Mouse (Mus musculus) midbrain, embryonic 16.5 days (tissue): ENCODE measurements at regions not wholly inside any gene's neighbourhood (a gene's known extent, or its start where the extent isn't known, plus 50 kb on each side); places are given as distances from the start of the nearest gene placed in this dataset.

Experiments
- ATAC-seq: fragments of 200-750 bp; cut with Nextera tagmentation; 2 replicates; pipeline ENCODE4 v1.8.0; 2017; ENCODE audit warnings: moderate TSS enrichment
- H3K27ac ChIP-seq: fragments of 300-500 bp; sonication (generic); 2 replicates; pipeline ENCODE4 v1.5.1; 2014; ENCODE audit warnings: mild to moderate bottlenecking, low read length, mixed read lengths
- H3K27me3 ChIP-seq: fragments of 300-500 bp; sonication (generic); 2 replicates; pipeline ENCODE4 v1.6.1; 2014; ENCODE audit warnings: low read depth, low read length, mixed read lengths; ENCODE audit not compliant: control insufficient read depth, insufficient read depth
- H3K36me3 ChIP-seq: fragments of 300-500 bp; sonication (generic); 2 replicates; pipeline ENCODE4 v1.6.1; 2014; ENCODE audit warnings: mild to moderate bottlenecking, low read length, moderate library complexity, mixed read lengths; ENCODE audit not compliant: control insufficient read depth, insufficient read depth
- H3K4me1 ChIP-seq: fragments of 300-500 bp; sonication (generic); 2 replicates; pipeline ENCODE4 v1.6.1; 2014; ENCODE audit warnings: mild to moderate bottlenecking, low read length, mixed read lengths; ENCODE audit not compliant: control insufficient read depth, insufficient read depth
- H3K4me2 ChIP-seq: fragments of 300-500 bp; sonication (generic); 2 replicates; pipeline ENCODE4 v1.6.1; 2014; ENCODE audit warnings: mild to moderate bottlenecking, low read length, mixed read lengths
- H3K4me3 ChIP-seq: fragments of 300-500 bp; sonication (generic); 2 replicates; pipeline ENCODE4 v1.5.1; 2014; ENCODE audit warnings: low read depth, mild to moderate bottlenecking, low read length, moderate library complexity, mixed read lengths
- H3K9ac ChIP-seq: fragments of 300-500 bp; sonication (generic); 2 replicates; pipeline ENCODE4 v1.6.1; 2014; ENCODE audit warnings: low read depth, low read length, mixed read lengths
- H3K9me3 ChIP-seq: fragments of 300-500 bp; sonication (generic); replicated peaks from 2 replicates; pipeline ENCODE4 v1.6.1; 2014; ENCODE audit warnings: mild to moderate bottlenecking, low read length, mixed read lengths; ENCODE audit not compliant: control insufficient read depth, poor library complexity, severe bottlenecking
- WGBS: fragments of 180-500 bp; shearing (Covaris S2); extraction: QIAGEN DNeasy Blood & Tissue Kit; methylation state at CpG from one replicate; pipeline ENCODE4 v1.1.7; 2014; 5-methylcytosine and 5-hydroxymethylcytosine counted together

DNA sequence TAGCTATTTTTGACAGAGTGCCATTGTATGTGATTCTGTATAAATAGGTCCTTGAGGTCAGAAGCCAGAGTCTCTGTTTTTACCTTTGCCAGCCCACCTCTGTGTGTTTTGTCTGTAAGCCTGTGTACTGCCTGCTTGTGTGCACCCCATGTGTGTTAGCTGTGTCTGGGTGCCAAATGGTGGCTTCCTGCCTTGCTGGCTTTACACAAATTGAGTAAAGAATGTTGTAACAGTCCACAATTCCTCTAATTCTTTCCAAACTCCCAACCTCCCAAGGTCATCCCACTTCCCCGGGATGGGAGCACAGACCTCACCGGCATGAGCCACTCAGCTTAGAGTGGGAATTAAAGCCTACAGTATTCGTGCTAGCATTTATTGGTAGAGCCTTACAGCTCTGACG, 125.5 kb upstream of the Slit3 start:
- Histone ChIP-seq H3K4me3 (no peak overlapping the region), H3K4me2 (no peak overlapping the region), H3K9me3 (no peaks in the 10 kb centered on the region), H3K36me3 (no peaks in the 10 kb centered on the region), H3K4me1 (no peaks in the 10 kb centered on the region), H3K27me3 (no peaks in the 10 kb centered on the region), H3K9ac (no peak overlapping the region), H3K27ac (no peak overlapping the region)
- WGBS = 83% methylated on average over 4 of the region's 4 CpGs
- ATAC-seq = no peak

DNA sequence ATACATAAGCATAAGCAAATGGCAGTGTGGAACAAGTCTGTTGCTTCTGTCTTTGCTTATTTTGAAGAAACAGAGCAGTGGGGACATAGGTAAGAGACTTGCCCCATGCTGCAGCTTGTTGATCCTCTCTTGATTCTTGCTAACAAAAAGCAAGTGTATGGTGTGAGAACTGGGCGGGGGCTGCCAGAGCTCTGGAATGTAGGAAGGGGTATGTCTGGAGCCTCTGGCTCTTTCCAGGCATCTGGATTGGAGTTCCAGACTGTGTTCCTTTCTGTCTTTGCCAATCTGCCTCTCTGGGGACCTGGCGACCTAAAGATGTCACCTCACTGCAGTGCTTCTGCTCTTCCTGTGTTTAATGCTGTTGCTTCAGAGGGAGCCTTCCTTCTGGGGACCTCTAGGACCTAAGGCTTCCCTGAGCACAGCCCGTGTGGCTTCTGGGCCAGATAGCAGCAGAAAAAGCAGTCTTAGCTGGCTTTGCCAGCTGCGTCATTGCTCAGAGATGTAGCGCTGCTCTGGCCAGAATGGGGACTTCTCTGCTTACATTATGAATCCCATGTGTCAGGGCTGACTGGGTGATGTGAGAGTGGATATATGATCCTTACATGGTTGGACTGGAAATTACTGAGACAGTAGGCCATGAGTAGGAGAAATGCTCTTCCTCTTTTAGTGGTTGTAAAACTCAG, 138.1 kb upstream of the Slit3 start:
- Histone ChIP-seq H3K36me3 (no peaks in the 10 kb centered on the region), H3K4me3 (no peak overlapping the region), H3K4me2 (no peak overlapping the region), H3K9me3 (no peaks in the 10 kb centered on the region), H3K27ac (no peak overlapping the region), H3K9ac (no peak overlapping the region), H3K27me3 (no peaks in the 10 kb centered on the region), H3K4me1 (no peaks in the 10 kb centered on the region)
- ATAC-seq = no peak
- WGBS = 81% methylated on average over 5 of the region's 5 CpGs

DNA sequence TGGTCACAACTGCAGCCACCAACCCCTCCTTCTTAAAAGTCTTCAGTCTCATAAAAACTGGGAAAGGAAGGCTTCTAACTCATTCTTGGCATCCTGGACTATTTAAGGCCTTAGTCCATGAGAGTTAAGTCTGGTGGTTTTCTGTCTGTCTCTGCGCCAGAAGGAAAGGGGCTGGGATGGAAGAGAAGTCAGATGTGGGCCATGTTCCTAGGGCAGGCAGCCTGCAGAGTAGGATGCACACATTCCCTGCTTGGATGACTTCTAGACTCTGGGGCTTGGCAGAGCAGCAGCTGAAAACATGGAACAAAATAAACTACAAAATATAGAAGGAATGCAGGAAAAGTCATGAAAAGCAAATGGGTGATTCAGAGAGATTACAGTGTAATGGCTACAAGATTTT, 140.8 kb upstream of the Slit3 start:
- WGBS = 100% methylated on average over 1 of the region's 1 CpGs
- no peaks in the 10 kb centered on the region for H3K9me3 ChIP-seq
- H3K36me3 ChIP-seq = no peaks in the 10 kb centered on the region
- no peaks in the 10 kb centered on the region for H3K4me1 ChIP-seq
- no peak for ATAC-seq
- no peak overlapping the region for H3K4me3 ChIP-seq
- no peaks in the 10 kb centered on the region for H3K27me3 ChIP-seq
- H3K4me2 ChIP-seq = no peak overlapping the region
- H3K27ac ChIP-seq = no peak overlapping the region
- H3K9ac ChIP-seq = no peak overlapping the region

DNA sequence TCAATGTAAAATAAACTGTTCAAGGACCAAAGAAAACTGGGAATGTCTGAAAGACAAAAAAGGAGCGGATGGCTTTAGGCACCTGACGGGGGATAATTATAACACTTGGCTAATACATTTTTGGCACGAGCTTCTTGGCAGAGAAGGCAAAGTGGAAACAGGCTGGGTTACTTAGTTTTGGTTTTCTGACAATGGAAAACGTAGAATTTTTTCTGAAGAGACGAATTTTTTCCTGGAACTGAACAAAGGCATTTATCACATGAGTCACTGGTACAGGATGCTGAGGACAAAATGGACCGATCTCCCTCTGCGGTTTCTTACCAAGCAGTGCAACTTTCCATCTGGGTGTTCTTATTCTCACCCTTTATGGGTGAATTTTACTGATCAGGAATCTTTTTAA, 143.2 kb upstream of the Slit3 start:
- ATAC-seq = no peak
- Histone ChIP-seq H3K27me3 (no peaks in the 10 kb centered on the region), H3K4me2 (no peak overlapping the region), H3K36me3 (no peaks in the 10 kb centered on the region), H3K27ac (no peak overlapping the region), H3K9ac (no peak overlapping the region), H3K4me3 (no peak overlapping the region), H3K9me3 (no peaks in the 10 kb centered on the region), H3K4me1 (no peaks in the 10 kb centered on the region)
- WGBS = 85% methylated on average over 7 of the region's 7 CpGs

DNA sequence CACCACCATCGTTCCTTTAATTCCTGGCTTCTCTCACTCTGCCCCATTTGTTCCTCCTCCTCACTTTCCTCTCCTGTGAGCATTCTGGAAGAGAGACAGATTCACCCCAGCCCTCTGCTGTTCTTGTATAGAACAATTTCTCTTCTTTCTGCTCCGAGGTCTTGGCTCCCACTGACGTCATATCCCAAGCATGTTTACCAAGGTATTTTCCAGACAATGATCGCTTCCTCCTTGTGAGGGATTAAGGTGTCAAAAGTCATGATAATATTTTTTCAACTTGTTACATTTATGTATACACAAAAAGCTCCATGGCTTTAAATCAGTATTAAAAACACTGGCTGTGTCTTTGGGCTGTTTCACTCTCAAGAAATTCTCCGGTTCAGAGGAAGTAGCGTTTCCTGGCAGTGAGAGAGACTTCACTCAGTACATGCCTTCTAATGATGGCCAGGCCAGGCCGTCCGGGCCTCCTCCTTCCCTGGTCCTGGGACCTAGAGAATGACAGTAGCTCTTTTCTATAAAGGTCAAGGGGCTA, 142.4 kb upstream of the Spdl1 start:
- Histone ChIP-seq H3K9ac (no peak overlapping the region), H3K9me3 (no peaks in the 10 kb centered on the region), H3K27me3 (no peaks in the 10 kb centered on the region), H3K4me2 (no peak overlapping the region), H3K4me1 (no peaks in the 10 kb centered on the region), H3K27ac (no peak overlapping the region), H3K4me3 (no peak overlapping the region), H3K36me3 (no peaks in the 10 kb centered on the region)
- 85% methylated on average over 8 of the region's 8 CpGs for WGBS
- no peak for ATAC-seq

DNA sequence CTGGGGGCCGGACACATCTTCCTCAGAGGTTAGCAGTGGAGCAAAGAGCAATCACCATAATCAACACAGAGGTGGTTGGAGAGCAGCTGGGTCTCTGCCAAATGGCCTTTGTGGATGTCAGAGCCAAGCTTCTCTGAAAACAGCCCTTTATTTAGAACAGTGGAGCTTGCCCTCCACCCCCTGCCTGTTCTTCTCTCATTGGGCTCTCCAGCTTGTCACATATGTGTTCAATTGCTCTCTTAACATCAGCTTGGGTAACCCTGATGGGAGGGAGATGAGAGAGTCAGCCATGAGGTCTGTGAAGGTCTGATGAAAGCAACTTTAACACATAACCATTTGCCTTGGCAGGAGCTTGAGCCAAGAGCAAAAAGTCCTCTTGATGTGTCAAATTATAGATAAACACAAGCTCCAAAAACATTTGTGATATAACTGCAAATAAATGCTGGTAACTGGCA, 140.1 kb upstream of the Spdl1 start:
- H3K9ac ChIP-seq = no peak overlapping the region
- no peak overlapping the region for H3K4me2 ChIP-seq
- no peak overlapping the region for H3K27ac ChIP-seq
- no peak for ATAC-seq
- no peaks in the 10 kb centered on the region for H3K27me3 ChIP-seq
- WGBS = 60% methylated on average over 1 of the region's 1 CpGs
- no peaks in the 10 kb centered on the region for H3K36me3 ChIP-seq
- H3K9me3 ChIP-seq = no peaks in the 10 kb centered on the region
- no peaks in the 10 kb centered on the region for H3K4me1 ChIP-seq
- H3K4me3 ChIP-seq = no peak overlapping the region

DNA sequence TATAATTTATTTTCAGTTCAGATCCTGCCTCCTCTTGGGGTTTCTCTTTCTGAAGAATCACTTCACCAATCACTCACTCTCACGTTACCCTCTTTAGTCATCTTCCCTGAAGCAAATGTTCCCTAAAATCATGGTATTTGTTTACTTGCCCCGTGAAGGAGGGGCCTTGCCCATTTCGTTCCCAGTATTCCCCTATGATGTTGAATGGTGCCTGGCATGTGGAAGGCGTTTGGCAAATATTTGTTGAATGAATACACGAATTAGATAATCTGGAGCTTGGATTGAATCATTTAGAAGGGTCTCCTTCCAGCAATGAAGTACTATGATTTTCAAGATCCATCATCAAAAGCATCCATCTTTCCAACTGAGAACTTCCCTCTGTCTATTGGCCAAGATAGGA, 139.6 kb upstream of the Spdl1 start:
- no peaks in the 10 kb centered on the region for H3K4me1 ChIP-seq
- no peaks in the 10 kb centered on the region for H3K9me3 ChIP-seq
- 73% methylated on average over 5 of the region's 5 CpGs for WGBS
- no peaks in the 10 kb centered on the region for H3K27me3 ChIP-seq
- H3K9ac ChIP-seq = no peak overlapping the region
- no peaks in the 10 kb centered on the region for H3K36me3 ChIP-seq
- no peak overlapping the region for H3K27ac ChIP-seq
- no peak overlapping the region for H3K4me2 ChIP-seq
- no peak for ATAC-seq
- no peak overlapping the region for H3K4me3 ChIP-seq

DNA sequence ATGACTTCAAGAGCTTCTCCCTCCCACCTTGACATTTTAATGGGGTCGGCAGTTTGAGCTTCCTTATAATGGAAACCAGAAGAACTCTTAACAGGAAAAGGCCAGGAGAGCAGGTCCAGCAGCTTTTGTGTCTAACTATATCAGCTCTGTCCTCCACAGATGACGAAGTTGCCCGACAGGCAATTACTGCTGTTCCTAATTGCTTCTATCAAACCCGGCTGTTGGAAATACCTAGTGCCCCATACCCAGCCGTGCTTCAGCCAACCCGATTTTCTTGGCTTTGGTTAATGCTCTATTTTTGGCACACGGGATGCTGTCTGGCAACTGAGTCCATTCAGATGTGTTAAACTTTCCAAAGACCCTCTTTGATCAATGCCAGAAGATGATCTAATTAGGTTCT, 125.8 kb upstream of the Spdl1 start:
- Histone ChIP-seq H3K4me3 (no peak overlapping the region), H3K27ac (no peak overlapping the region), H3K36me3 (no peaks in the 10 kb centered on the region), H3K4me2 (no peak overlapping the region), H3K27me3 (no peaks in the 10 kb centered on the region), H3K9me3 (no peaks in the 10 kb centered on the region; the same call in 1 of the 2 replicates), H3K9ac (no peak overlapping the region), H3K4me1 (no peaks in the 10 kb centered on the region)
- 84% methylated on average over 7 of the region's 7 CpGs for WGBS
- no peak for ATAC-seq

DNA sequence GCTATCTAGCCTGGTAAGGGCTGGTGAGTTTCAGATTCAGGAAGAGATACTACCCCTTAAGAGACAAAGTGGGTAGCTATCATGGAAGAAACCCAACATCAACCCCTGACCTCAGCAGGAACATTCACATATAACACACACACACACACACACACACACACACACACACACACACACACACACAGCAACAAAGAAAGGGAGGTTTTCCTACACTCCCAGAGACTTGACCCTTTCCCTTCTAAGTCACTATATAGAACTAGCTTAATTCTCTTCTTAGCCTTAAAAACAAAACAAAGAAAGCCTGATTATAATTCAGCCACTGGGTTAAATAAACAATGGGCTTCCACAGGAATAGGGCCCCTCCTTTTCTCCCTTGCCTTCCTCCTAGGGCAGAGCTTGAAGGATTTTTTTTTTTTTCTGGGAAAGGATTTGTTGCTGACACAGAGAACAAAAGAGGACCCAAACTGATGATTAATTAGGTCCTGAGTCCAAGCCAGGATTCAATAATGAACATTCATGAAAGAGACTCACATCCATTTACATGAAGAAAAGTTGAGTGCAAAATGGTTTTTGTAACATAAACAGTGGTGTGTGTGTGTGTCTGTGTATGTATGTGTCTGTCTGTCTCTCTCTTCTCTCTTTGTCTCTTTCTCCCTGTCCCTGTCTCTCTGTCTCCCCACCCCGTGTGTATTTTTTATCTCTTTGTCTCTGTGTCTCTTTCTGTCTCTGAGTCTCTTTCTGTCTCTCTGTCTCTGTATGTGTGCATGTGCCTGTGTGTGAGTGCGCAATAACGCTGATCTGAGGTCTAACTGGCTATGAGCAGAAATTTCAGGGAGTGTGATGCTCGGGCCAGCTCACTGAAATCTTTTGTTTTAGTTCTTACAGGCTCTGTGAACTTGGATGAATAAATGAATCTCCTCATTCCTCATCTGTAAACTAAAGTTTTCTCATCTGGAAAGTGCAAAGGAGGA, 108.3 kb upstream of the Spdl1 start:
- no peak for ATAC-seq
- H3K9ac ChIP-seq = no peak overlapping the region
- 0 out of 2 replicates have a peak, but pooled peaks cover 2% of the 10 kb centered on the region for H3K4me1 ChIP-seq
- H3K27ac ChIP-seq = no peak overlapping the region
- no peak overlapping the region for H3K4me3 ChIP-seq
- H3K36me3 ChIP-seq = no peaks in the 10 kb centered on the region
- no peaks in the 10 kb centered on the region for H3K9me3 ChIP-seq
- 63% methylated on average over 4 of the region's 4 CpGs for WGBS
- no peak overlapping the region for H3K4me2 ChIP-seq
- no peaks in the 10 kb centered on the region for H3K27me3 ChIP-seq
